Mouse (Mus musculus) gastrocnemius, adult 2 months (tissue): ENCODE data around the gene Abcb10. TPM values are rescaled to one million over a fixed set of nuclear protein-coding genes. Genes with fewer than 3 reads are reported as not detected.

Experiments
- DNase-seq: peaks from one replicate; pipeline ENCODE4 v3.0.0; 2022
- H3K27ac ChIP-seq: fragments of 200-600 bp; 2 replicates; pipeline ENCODE4 v1.8.1; 2022; ENCODE audit warnings: mild to moderate bottlenecking
- H3K4me3 ChIP-seq: fragments of 200-600 bp; 2 replicates; pipeline ENCODE4 v1.8.1; 2022; ENCODE audit warnings: mild to moderate bottlenecking, moderate library complexity
- CTCF ChIP-seq: fragments of 200-600 bp; IDR thresholded peaks from 2 replicates; pipeline ENCODE4 v1.8.1; 2022; ENCODE audit warnings: antibody characterized with exemption, mild to moderate bottlenecking, moderate library complexity
- intact Hi-C: fragments of 180-260 bp; cut with DNase I; formaldehyde crosslinking; loops from one replicate; pipeline ENCODE4 v1.15.1; 2025
- total RNA-seq, 2 experiments: library from RNA; stranded (reverse); gene quantifications; 2 replicates each; pipeline ENCODE4 v1.2.3; 2021

Gene Abcb10
- total RNA-seq, 2 experiments from 2014 or later: 15.8 to 18.6 TPM

DNA sequence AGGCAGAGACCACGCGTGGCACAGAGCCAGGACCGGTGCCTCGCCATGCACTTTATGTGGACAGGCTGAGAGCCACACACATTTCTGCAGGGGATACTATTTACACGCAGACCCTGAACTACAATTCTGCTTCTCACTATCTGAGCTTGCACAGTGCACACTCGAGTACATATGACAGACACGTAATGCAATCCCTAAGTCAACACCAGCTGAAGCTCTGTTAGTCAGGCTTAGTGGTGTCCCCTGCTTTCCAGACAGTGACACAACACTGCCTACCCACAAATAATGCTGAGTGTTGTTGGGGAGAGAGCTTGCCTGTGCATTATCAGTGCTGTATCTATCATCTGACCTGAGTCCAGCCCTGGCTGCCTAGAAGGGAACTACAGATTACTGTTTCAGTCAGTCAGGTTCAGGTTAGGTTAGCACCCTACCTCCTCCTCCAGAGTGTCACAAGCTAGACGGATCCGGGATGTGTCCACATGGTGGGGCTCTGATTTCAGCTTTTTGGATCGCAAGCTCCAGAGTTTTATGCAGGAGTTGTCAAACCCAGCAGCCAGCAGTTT, 19.7 kb upstream of the Abcb10 start:
- TF ChIP-seq CTCF: peak; percentile 36
- peak; percentile 44 for DNase-seq
- Histone ChIP-seq H3K27ac (peak overlapping the region; percentile 79), H3K4me3 (peak overlapping the region; percentile 7)
- intact Hi-C loops: no loop called here

DNA sequence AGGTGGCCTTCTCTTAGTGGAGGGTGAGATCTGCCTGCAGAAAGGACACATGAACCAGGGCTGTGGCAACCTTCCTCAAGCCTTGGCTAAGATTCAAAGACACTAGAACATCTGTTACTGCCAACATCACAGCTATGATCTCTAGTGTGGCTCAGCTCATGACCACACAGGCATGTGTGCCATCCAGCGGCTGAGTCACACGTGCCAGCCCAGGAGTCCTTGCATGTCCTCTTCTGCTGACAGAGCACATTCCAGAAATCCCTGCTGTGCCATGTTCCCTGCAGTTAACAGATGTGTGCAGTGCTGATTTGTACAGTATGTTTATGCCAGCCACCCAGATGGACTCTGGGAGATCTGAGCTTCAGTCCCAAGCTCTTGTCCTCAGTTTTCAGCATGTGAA, 16.6 kb upstream of the Abcb10 start:
- DNase-seq: peak; percentile 71
- no peak for TF ChIP-seq CTCF
- no peak overlapping the region for H3K4me3 ChIP-seq
- intact Hi-C loops: no loop called here
- peak overlapping the region; percentile 74 for H3K27ac ChIP-seq

DNA sequence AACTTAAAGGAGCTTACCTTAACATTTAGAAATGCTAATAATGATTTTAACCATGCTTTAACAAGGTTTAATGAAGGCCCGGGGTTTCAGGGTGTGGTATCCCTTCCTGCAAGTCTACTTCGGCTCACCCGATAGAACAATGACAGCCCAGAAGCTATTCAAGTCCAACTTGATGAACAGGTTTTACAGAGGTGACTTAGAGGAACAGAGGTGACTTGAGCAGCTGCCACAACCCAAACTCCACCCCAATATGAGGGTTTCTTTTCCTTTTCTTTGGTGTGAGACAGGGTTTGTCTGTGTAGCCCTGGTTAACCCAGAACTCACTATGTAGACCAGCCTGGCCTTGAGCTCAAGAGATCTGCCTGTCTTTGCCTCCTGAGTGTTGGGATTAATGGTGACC, 11.1 kb upstream of the Abcb10 start:
- no peak for TF ChIP-seq CTCF
- no peak for DNase-seq

DNA sequence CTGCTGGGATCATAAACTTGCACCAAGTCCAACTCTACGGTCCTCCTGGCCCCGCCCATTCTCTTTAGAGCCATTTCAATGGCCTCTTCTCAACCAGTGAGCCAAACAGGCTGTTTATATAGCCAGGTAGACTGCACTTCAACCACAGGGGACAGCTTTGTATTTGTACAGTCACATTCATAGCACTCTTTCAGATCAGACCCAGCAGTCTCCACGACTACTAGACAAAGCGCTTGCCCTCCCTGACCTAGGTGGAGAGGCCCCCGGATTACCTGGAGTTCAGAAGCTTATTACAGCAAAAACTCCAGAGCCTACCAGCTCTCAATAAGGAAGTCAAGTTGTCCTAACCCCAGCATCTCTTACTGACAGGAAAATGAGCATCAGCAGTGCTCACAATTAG, 10.7 kb upstream of the Abcb10 start:
- intact Hi-C loops: no loop called here

More for the DNA sequence above, 11.1 kb upstream of the Abcb10 start:
- intact Hi-C loops: no loop called here
- Histone ChIP-seq H3K4me3 (no peak overlapping the region), H3K27ac (no peak overlapping the region)

DNA sequence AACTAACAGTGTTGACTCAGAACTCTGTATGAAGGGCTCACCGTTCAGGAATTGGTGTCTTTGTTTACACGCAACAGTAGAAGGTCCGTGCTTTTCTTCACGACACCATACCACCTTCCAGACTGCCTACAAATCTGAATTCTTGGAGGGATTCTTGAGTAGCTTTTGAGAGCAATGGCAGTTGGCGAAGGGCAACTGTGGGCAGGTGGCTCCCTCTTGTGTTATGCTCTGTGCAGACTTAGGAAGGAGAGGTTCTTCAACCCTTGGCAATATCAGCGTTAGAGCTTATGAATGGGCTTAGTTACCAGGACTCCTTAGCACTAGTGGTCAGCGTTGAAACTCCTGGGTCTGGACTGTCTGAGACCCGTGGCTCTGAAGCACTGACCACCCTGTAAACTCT, 9.7 kb upstream of the Abcb10 start:
- Histone ChIP-seq H3K4me3 (no peak overlapping the region), H3K27ac (no peak overlapping the region)
- DNase-seq: no peak
- peak; percentile 39; the same call in 1 of the 2 replicates for TF ChIP-seq CTCF
- intact Hi-C loops: no loop called here

More for the DNA sequence above, 10.7 kb upstream of the Abcb10 start:
- TF ChIP-seq CTCF: no peak
- no peak overlapping the region for H3K4me3 ChIP-seq
- DNase-seq: no peak
- no peak overlapping the region for H3K27ac ChIP-seq

DNA sequence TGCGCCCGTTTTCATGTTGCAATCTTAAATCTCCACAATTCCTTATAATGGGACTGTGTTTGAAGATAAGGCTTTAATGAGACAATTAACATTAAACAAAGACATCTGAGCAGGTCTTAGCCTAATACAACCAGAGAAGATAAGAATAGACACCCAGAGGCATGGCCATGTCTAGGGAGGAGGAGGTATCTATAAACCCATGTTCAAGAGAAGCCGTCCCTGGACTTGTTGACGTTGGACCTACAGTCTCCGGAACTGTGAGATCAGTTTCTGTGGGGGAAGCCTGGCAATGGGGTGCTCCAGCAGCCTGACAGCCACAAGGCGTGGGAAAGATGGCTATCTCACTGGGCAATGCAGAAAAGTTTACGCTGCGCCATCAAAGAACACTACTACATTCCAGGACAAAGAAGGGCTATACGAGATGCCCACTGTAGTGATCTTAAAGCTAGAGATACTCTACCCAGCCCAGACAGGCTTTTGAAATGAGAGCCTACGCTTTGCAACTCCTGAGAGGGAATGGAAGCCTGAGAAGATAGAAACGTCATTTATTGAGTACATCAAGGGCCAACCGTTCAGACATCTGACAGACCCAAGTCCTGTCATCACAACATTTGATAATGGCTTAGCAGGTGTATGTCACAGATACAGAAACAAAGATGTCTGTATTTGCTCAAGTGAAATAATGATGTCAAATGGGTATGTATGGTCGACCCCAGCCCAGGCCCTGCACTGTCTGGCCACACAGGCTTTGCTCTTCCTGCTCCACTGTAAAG, 7.5 kb upstream of the Abcb10 start:
- intact Hi-C loops: no loop called here
- no peak for TF ChIP-seq CTCF
- Histone ChIP-seq H3K27ac (no peak overlapping the region), H3K4me3 (no peak overlapping the region)
- DNase-seq: no peak

DNA sequence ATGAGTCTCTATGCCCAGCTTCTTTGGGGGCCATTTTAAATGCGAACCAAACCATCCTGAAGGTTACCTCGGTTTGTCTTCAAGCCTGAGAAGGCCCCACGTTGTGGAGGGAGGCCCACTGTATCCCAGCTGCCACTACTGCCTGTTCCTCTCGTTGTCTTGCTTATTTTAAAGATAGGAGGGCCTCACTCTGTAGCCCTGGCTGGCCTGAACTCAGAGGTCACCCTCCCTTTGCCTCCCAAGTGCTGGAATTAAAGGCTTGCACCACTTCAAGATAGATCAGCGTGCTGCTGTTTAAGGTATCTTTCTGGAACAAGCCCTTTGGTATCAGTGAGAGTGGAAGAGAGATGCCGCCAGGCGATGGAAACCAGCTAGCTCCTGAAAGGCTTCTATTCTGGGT, 6.2 kb upstream of the Abcb10 start:
- Histone ChIP-seq H3K4me3 (no peak overlapping the region), H3K27ac (no peak overlapping the region)
- intact Hi-C loops: no loop called here
- no peak for TF ChIP-seq CTCF
- DNase-seq: no peak

DNA sequence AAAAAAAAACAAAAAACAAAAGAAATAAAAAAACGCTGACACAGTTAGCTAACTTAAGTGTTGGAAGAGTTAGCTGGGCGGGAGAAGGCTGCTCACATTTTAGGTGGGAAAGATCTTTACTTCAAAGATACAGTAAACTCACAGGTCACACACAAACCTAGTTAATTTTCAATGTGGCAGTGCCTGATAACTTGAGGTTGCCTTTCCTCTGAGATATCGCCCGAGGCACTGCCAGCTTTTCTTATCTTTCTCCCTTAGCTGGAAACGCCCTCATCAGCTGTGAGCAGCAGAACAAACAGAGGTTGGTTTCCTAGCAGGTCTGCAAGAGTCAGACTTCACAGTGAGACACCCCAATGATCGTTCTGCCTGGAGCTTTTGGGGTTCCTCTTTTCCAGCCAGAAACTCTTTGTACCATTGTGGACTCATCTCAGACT, 5.7 kb upstream of the Abcb10 start:
- Histone ChIP-seq H3K27ac (no peak overlapping the region), H3K4me3 (no peak overlapping the region)
- no peak for DNase-seq
- intact Hi-C loops: no loop called here
- no peak for TF ChIP-seq CTCF

DNA sequence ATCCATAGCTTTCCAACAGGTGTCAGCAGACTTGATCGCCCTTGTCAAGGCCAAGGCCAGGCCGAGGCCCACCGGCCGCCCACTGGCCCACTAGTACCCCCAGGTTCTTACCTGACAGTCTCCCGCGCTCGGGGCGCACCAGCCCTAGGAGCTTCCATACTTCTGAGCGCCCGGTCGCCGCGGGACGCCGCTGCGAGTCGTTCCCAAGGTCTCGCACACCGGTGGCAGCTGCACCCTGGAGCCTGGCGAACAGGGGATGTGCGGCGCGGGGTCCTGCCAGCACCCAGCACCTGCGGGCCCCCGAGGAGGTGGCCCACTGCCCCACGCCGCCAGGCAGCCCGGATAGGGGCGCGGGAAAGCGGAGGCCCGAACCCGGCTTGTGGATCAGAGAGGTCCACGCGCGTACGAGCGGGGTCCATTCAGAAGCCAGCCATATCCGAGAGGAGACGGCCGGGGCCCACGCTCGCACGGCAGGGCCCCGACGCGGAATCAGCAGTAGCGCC, 580 bp downstream of the Abcb10 start:
- H3K27ac ChIP-seq: peak overlapping the region; percentile 99
- intact Hi-C loops: loop anchor here (5.0 kb wide), 1 partner anchor 40 kb away; the partner anchor contains the start of genes Taf5l and Urb2
- no peak for DNase-seq
- TF ChIP-seq CTCF: no peak
- H3K4me3 ChIP-seq: peak overlapping the region; percentile 94

DNA sequence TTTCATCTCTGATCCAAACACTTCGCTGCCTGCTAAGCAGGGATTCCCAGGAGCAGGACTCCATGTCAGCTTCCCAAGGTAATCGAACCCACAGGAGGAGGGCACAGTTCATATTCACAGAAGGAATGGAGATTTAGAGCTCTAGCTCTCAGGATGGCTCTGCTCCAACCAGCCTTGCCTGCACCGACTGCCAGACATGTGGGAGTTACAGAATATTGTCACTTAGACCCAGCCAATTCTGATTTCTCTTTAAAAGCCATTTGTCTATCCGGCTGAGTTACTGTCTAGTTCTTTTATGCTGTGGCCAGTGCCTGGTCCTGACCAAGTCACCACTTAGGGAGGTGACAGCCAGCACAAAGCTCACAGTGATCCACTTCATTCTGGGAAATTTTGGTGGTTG, 1.2 kb downstream of the Abcb10 start:
- Histone ChIP-seq H3K4me3 (peak overlapping the region; percentile 94), H3K27ac (0 out of 2 replicates have a peak overlapping the region, but pooled peaks have one; percentile 2)
- intact Hi-C loops: loop anchor here (5.0 kb wide), 1 partner anchor 41 kb away; the partner anchor contains the start of genes Taf5l and Urb2
- no peak for DNase-seq
- TF ChIP-seq CTCF: no peak

DNA sequence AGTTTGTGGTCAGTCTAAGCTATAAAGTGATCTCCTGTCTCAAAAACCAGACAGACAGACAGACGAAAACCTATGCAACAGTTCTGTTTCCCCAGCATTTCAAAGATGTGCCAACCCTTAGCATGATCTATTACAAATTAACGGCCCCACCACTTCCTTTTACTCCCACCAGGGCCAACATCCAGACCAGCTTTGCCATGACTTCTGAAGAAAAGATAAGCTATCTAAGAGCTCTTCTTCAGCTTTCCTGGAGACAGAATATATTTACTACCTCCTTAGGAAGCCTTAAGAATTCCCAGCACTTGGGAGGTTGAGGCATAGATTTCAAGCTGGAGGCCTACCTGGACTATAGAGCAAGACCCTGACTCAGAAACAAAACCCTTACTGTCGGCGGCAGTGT, 2.7 kb downstream of the Abcb10 start:
- H3K4me3 ChIP-seq: no peak overlapping the region
- H3K27ac ChIP-seq: no peak overlapping the region
- DNase-seq: no peak
- no peak for TF ChIP-seq CTCF
- intact Hi-C loops: loop anchor here (5.0 kb wide), 1 partner anchor 42 kb away; the partner anchor contains the start of genes Taf5l and Urb2

DNA sequence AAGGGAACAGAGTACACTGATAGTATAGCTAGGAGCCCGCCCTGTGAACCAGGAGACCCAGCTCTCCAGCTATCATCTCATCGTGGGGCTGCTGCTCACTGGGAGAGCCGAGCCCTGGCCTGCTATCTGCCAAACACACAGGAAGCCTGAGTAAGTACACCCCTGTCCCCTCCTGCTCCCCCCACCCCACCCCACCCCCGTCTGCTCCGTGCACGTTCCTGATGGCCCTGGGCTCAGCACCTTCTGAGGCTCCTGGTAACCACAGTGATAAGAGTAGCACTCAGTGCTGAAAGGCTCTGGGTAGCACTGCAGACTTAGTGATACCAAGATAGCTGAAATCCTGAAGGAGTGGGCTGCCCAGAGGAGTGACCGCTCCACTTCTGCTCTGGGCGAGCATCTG, 4.0 kb downstream of the Abcb10 start:
- no peak overlapping the region for H3K27ac ChIP-seq
- intact Hi-C loops: no loop called here
- TF ChIP-seq CTCF: no peak
- H3K4me3 ChIP-seq: no peak overlapping the region
- DNase-seq: no peak

DNA sequence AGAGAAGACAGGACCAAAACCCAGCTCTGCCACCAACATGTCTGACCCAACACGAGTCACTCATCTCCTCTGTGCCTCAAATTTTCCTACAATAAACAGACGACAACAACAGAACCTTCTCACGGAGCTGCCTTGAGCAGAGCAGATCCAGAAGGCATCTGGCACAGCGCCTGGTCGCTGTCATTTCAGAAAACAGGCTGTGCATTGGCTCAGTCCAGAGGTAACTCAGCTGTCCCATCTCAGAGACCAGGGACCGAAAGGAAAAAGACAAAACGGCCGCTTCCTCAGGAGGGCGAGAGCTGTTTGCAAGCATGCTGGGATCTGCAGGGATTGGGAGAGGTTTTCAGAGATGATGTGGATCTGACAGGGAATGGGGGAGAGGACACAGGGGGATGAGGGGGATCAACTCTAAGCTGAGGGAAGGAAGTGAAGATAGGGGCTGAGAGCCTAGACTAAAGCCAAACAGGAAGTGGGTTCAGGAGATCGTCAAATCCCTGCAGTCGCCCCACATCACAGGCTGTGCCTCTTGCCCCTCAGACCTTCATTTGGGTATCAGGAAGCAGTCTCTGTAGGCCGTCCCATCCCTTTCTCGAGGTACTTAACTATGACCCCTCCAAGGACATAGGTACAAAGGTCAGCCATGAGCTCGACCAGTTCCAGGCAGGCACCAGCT, 4.6 kb downstream of the Abcb10 start:
- DNase-seq: peak; percentile 57
- intact Hi-C loops: no loop called here
- no peak for TF ChIP-seq CTCF
- Histone ChIP-seq H3K27ac (no peak overlapping the region), H3K4me3 (no peak overlapping the region)
